Mouse (Mus musculus) limb, embryonic 14.5 days (tissue): ENCODE results near the gene Ddrgk1. TPM values are rescaled to one million over a fixed set of nuclear protein-coding genes. Genes with fewer than 3 reads are reported as not detected.
A peak's percentile ranks its signal among the peaks of the same experiment; 100 is the strongest.

Experiments
- ATAC-seq: fragments of 200-750 bp; cut with Nextera tagmentation; 2 replicates; pipeline ENCODE4 v1.8.0; 2017; ENCODE audit warnings: low read depth, moderate number of reproducible peaks, moderate TSS enrichment; ENCODE audit not compliant: low FRiP score
- DNase-seq: peaks from one replicate; pipeline ENCODE4 v3.0.0-alpha.2; 2015; ENCODE audit warnings: low spot score
- H3K27ac ChIP-seq: fragments of 300-500 bp; sonication (generic); replicated peaks from 2 replicates; pipeline ENCODE4 v1.5.1; 2014; ENCODE audit warnings: low read depth, mild to moderate bottlenecking, low read length, moderate library complexity, mixed read lengths
- H3K27me3 ChIP-seq: fragments of 300-500 bp; sonication (generic); 2 replicates; pipeline ENCODE4 v1.6.1; 2014; ENCODE audit warnings: low read length, mixed read lengths; ENCODE audit not compliant: control insufficient read depth, insufficient read depth
- H3K36me3 ChIP-seq: fragments of 300-500 bp; sonication (generic); 2 replicates; pipeline ENCODE4 v1.6.1; 2014; ENCODE audit warnings: mild to moderate bottlenecking, low read length, moderate library complexity, mixed read lengths; ENCODE audit not compliant: control insufficient read depth, insufficient read depth
- H3K4me1 ChIP-seq: fragments of 300-500 bp; sonication (generic); 2 replicates; pipeline ENCODE4 v1.6.1; 2014; ENCODE audit warnings: antibody characterized with exemption, low read length, mixed read lengths; ENCODE audit not compliant: control insufficient read depth, insufficient read depth
- H3K4me2 ChIP-seq: fragments of 300-500 bp; sonication (generic); replicated peaks from 2 replicates; pipeline ENCODE4 v1.6.1; 2014; ENCODE audit warnings: low read depth, mild to moderate bottlenecking, low read length, moderate library complexity; ENCODE audit not compliant: severe bottlenecking
- H3K4me3 ChIP-seq: fragments of 300-500 bp; sonication (generic); replicated peaks from 2 replicates; pipeline ENCODE4 v1.5.1; 2014; ENCODE audit warnings: low read length
- H3K9ac ChIP-seq: fragments of 300-500 bp; sonication (generic); 2 replicates; pipeline ENCODE4 v1.6.1; 2014; ENCODE audit warnings: mild to moderate bottlenecking, low read depth, low read length, moderate library complexity; ENCODE audit not compliant: severe bottlenecking
- H3K9me3 ChIP-seq: fragments of 300-500 bp; sonication (generic); 2 replicates; pipeline ENCODE4 v1.6.1; 2016; ENCODE audit warnings: low read length; ENCODE audit not compliant: control insufficient read depth
- POLR2A ChIP-seq: fragments of 200-500 bp; IDR thresholded peaks from 2 replicates; pipeline ENCODE4 v1.8.0; 2012; ENCODE audit warnings: inconsistent platforms, mild to moderate bottlenecking, moderate library complexity, borderline replicate concordance; ENCODE audit not compliant: insufficient read depth, insufficient read length; ENCODE audit errors: extremely low read depth
- WGBS: fragments of 180-500 bp; shearing (Covaris S2); extraction: QIAGEN DNeasy Blood & Tissue Kit; methylation state at CpG from one replicate; pipeline ENCODE4 v1.1.7; 2014; 5-methylcytosine and 5-hydroxymethylcytosine counted together
- polyA plus RNA-seq, 2 experiments: library from polyadenylated mRNA; depleted of rRNA in 1 of 2; stranded (reverse) in 1 of 2; unstranded in 1 of 2; fragments of >200 nt; fragmentation: Nextera tagmentation in 1 of 2; extraction: Ambion mirVana in 1 of 2; gene quantifications; 2 replicates each; pipeline versions ENCODE4 v1.2.1 to v1.2.3; 2012 to 2014

Gene Ddrgk1
- polyA plus RNA-seq, 2 experiments = 53.7 to 58.5 TPM

DNA sequence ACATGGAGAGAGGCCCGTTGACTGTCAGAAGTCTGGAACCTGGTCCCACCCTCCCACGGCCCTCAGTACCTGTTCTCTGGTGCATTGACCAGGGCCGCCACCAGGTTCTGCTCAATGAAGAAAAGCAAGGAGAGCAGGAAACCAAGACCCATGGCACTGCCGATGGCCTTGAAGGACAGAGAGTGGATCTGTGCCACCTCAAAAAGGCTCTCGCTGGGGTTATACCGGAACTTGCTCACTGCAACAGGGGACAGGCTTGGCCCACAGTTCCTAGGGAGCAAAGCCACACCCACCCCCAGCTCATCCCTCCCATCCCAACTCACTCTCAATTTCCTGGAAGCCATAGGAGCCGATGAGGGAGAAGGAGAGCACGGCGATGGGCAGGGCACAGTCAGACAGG lies 21.0 kb upstream of the Ddrgk1 start:
- Histone ChIP-seq H3K27ac (no peak overlapping the region), H3K4me3 (no peak overlapping the region), H3K27me3 (no peaks in the 10 kb centered on the region), H3K4me2 (no peak overlapping the region), H3K4me1 (no peaks in the 10 kb centered on the region), H3K9me3 (no peaks in the 10 kb centered on the region), H3K9ac (no peak overlapping the region), H3K36me3 (peaks cover 47% of the 10 kb centered on the region)
- DNase-seq (no peak), ATAC-seq (no peak)
- TF ChIP-seq POLR2A = no peak
- WGBS = 82% methylated on average over 9 of the region's 9 CpGs

- ATAC-seq = no peak
- WGBS = 78% methylated on average over 3 of the region's 3 CpGs
- no peaks in the 10 kb centered on the region for H3K4me1 ChIP-seq
- TF ChIP-seq POLR2A = no peak
- no peaks in the 10 kb centered on the region for H3K27me3 ChIP-seq
- no peak overlapping the region for H3K9ac ChIP-seq
- peaks cover 84% of the 10 kb centered on the region for H3K36me3 ChIP-seq
- H3K27ac ChIP-seq = no peak overlapping the region
- DNase-seq = no peak
- H3K4me3 ChIP-seq = no peak overlapping the region
- H3K9me3 ChIP-seq = no peaks in the 10 kb centered on the region
- no peak overlapping the region for H3K4me2 ChIP-seq
These were observed 17.1 kb upstream of the Ddrgk1 start for GRCm38 (mm10) chr2:130681531-130681930.

GRCm38 (mm10) chr2:130679899-130680298 lies 15.4 kb upstream of the Ddrgk1 start:
- no peaks in the 10 kb centered on the region for H3K4me1 ChIP-seq
- no peak for TF ChIP-seq POLR2A
- no peak overlapping the region for H3K27ac ChIP-seq
- DNase-seq (no peak), ATAC-seq (no peak)
- H3K27me3 ChIP-seq = no peaks in the 10 kb centered on the region
- no peak overlapping the region for H3K4me3 ChIP-seq
- H3K9ac ChIP-seq = no peak overlapping the region
- no peak overlapping the region for H3K4me2 ChIP-seq
- WGBS = 90% methylated on average over 6 of the region's 6 CpGs
- H3K9me3 ChIP-seq = no peaks in the 10 kb centered on the region
- peaks cover 94% of the 10 kb centered on the region for H3K36me3 ChIP-seq

- no peak for ATAC-seq
These were observed 14.7 kb upstream of the Ddrgk1 start for GRCm38 (mm10) chr2:130679154-130679553.

DNA sequence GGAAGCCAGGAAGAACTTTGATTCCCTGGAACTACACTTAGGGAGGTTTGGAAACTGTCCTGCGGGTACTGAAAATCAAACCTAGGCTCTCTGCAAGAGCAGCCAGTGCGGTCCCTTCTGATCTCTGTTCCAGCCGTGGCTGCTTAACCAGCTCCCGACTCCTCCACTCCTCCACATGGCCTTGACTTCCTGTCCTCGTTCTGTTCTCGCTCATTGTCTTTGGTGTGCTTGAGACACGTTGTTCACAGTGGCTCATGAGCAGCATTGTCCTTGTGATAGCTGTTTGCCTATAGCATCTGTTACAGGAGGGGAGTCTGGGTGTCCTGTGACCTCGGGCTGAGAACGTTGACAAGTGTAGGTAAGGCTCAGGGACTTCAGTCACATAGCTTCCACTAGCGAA lies 12.8 kb upstream of the Ddrgk1 start:
- 82% methylated on average over 10 of the region's 10 CpGs for WGBS
- Histone ChIP-seq H3K27ac (no peak overlapping the region), H3K9ac (no peak overlapping the region), H3K4me2 (no peak overlapping the region), H3K27me3 (no peaks in the 10 kb centered on the region), H3K9me3 (no peaks in the 10 kb centered on the region), H3K4me1 (no peaks in the 10 kb centered on the region), H3K36me3 (peaks cover 97% of the 10 kb centered on the region), H3K4me3 (no peak overlapping the region)
- ATAC-seq (no peak), DNase-seq (no peak)
- no peak for TF ChIP-seq POLR2A

More at GRCm38 (mm10) chr2:130679154-130679553, 14.7 kb upstream of the Ddrgk1 start:
- Histone ChIP-seq H3K27ac (no peak overlapping the region), H3K4me1 (no peaks in the 10 kb centered on the region), H3K9me3 (no peaks in the 10 kb centered on the region), H3K4me3 (no peak overlapping the region), H3K36me3 (peaks cover 98% of the 10 kb centered on the region), H3K9ac (no peak overlapping the region), H3K27me3 (no peaks in the 10 kb centered on the region), H3K4me2 (no peak overlapping the region)
- WGBS = 96% methylated on average over 12 of the region's 12 CpGs
- DNase-seq = no peak
- no peak for TF ChIP-seq POLR2A

DNA sequence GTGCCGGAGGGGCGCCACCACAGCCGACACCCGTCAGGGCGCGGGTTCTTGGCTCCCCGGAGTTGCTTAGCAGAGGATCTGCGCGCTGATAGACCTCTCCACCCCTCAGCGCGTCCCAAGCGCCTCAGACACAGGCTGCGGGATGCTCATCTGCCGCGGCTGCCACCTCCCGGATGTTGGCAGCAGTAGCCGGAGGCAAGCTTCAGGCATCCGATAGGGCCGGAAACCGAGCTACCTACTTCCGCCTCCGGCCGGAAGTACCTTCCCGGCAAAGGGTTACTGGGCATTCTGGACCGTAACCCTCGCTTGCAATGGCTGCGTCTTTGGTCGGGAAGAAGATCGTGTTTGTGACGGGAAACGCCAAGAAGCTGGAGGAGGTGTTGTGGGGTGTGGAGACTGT lies 3.1 kb upstream of the Ddrgk1 start, which contains the start of gene Itpa:
Gene Itpa, plus strand, starts transcription at position 52 of the 400 bp plus-strand sequence.
- no peaks in the 10 kb centered on the region for H3K27me3 ChIP-seq
- H3K27ac ChIP-seq = peak within 1 kb of the TSS; percentile 80
- peak within 1 kb of the TSS; percentile 89 for H3K4me2 ChIP-seq
- DNase-seq (peak; percentile 91), ATAC-seq (peak; percentile 63)
- H3K9ac ChIP-seq = peak within 1 kb of the TSS; percentile 59
- peak within 1 kb of the TSS; percentile 67 for H3K4me3 ChIP-seq
- peaks cover 24% of the 10 kb centered on the region for H3K4me1 ChIP-seq
- peak; percentile 42; the same call in 1 of the 2 replicates for TF ChIP-seq POLR2A
- H3K36me3 ChIP-seq = peaks cover 16% of the 10 kb centered on the region
- WGBS = 1% methylated on average over 31 of the region's 31 CpGs
- no peaks in the 10 kb centered on the region for H3K9me3 ChIP-seq
